ENCODE assay signal across 28 mouse cellular contexts in the genomic region with DNA sequence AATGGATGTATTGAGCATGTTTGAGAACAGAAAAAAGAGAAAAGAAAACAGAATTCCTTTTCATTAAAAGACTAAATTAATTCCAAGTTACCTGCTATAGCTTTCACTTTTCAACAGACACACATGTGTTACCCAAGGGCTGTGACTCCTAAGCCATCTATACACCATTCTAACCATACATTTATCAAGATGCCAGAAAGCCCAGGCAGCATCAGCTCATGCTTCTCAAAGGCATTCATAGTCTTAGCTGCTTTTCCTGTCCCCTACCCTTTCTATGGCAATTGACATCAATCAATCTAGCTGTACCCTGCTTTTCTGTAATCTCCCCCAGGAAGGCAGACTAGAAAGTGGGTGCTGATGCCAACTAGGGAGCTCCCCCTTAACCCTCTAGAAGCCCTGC. TPM values are rescaled to one million over a fixed set of nuclear protein-coding genes. Genes with fewer than 3 reads are reported as not detected.
DNase-seq lines count a peak whose midpoint lies in the region; ATAC-seq lines count a peak whose summit lies in the region.
"Had no signal": no experiment of that assay in that cellular context is flagged by ENCODE, and none has a peak within 500 bp of the region (broad histone marks: within the 10 kb centered on the region; RNA-seq: fewer than 3 reads in every experiment).

No protein-coding gene starts in this region.

- H3K4me3 ChIP-seq in liver, embryonic 13.5 days (replicated peaks), result no peak overlapping the region
- no peak overlapping the region for H3K4me3 ChIP-seq in liver, embryonic 15.5 days (replicated peaks)
- H3K4me3 ChIP-seq: embryonic facial prominence, embryonic 10.5 days; embryonic facial prominence, embryonic 13.5 days; erythroblast, embryonic 14.5 days; forebrain, embryonic 12.5 days; forebrain, embryonic 15.5 days; heart, adult 2 months; heart, embryonic 10.5 days; heart, embryonic 13.5 days; hindbrain, embryonic 10.5 days; hindbrain, embryonic 13.5 days had no signal

- DNase-seq in heart, adult 11 months, result peak; percentile 64
- DNase-seq in heart, postnatal 10 days, result no peak
- DNase-seq in liver, embryonic 13.5 days, result no peak
- DNase-seq in liver, result no peak
- DNase-seq in ovary, postnatal 36 days (ENCODE audit: low spot score), result no peak
- DNase-seq: adrenal gland, adult 2 months; adrenal gland, postnatal 14 days; B cell, adult 2 months; cerebellum, adult 11-12 months; cerebellum, adult 8-10 months; cerebellum, postnatal 10 days; cerebellum, postnatal 36 days; embryo, embryonic 11 days; gastrocnemius, postnatal 25 days; heart, adult 2 months had no signal

- H3K4me2 ChIP-seq in liver, embryonic 13.5 days, result no peak overlapping the region
- no peak overlapping the region for H3K4me2 ChIP-seq in liver, embryonic 15.5 days
- H3K4me2 ChIP-seq: embryonic facial prominence, embryonic 13.5 days; forebrain, embryonic 12.5 days; forebrain, embryonic 15.5 days; heart, embryonic 13.5 days; hindbrain, embryonic 13.5 days had no signal

- no peaks in the 10 kb centered on the region for H3K27me3 ChIP-seq in liver, embryonic 13.5 days
- no peaks in the 10 kb centered on the region for H3K27me3 ChIP-seq in liver, embryonic 15.5 days
- H3K27me3 ChIP-seq: CH12.LX; embryonic facial prominence, embryonic 13.5 days; forebrain, embryonic 12.5 days; forebrain, embryonic 15.5 days; heart, embryonic 13.5 days; hindbrain, embryonic 13.5 days had no signal

- no peaks in the 10 kb centered on the region for H3K9me3 ChIP-seq in liver, embryonic 13.5 days (replicated peaks)
- no peaks in the 10 kb centered on the region for H3K9me3 ChIP-seq in liver, embryonic 15.5 days (replicated peaks)
- H3K9me3 ChIP-seq: embryonic facial prominence, embryonic 10.5 days; embryonic facial prominence, embryonic 13.5 days; forebrain, embryonic 12.5 days; forebrain, embryonic 15.5 days; G1E; heart, embryonic 10.5 days; heart, embryonic 13.5 days; hindbrain, embryonic 10.5 days; hindbrain, embryonic 13.5 days had no signal

- no peak overlapping the region for H3K9ac ChIP-seq in liver, embryonic 13.5 days
- no peak overlapping the region for H3K9ac ChIP-seq in liver, embryonic 15.5 days
- H3K9ac ChIP-seq: embryonic facial prominence, embryonic 13.5 days; forebrain, embryonic 12.5 days; forebrain, embryonic 15.5 days; heart, embryonic 13.5 days; hindbrain, embryonic 13.5 days had no signal

- H3K27ac ChIP-seq in liver, embryonic 13.5 days, result peak overlapping the region; percentile 7
- H3K27ac ChIP-seq in liver, embryonic 15.5 days (replicated peaks), result no peak overlapping the region
- H3K27ac ChIP-seq: embryonic facial prominence, embryonic 10.5 days; embryonic facial prominence, embryonic 13.5 days; forebrain, embryonic 12.5 days; forebrain, embryonic 15.5 days; heart, adult 2 months; heart, embryonic 10.5 days; heart, embryonic 13.5 days; hindbrain, embryonic 10.5 days; hindbrain, embryonic 13.5 days had no signal

- ATAC-seq in liver, embryonic 13.5 days (ENCODE audit: low read depth), result peak; percentile 67; the same call in 1 of the 2 replicates
- 0 out of 2 replicates have a peak, but pooled peaks have one; percentile 52 for ATAC-seq in liver, embryonic 15.5 days (ENCODE audit: insufficient read depth)
- ATAC-seq: forebrain, embryonic 15.5 days; hindbrain, embryonic 16.5 days had no signal

- intact Hi-C loops in heart, postnatal 10 days (cut with DNase I), result no loop called here

- peaks cover 17% of the 10 kb centered on the region for H3K4me1 ChIP-seq in liver, embryonic 13.5 days (replicated peaks)
- H3K4me1 ChIP-seq in liver, embryonic 15.5 days (replicated peaks), result peaks cover 16% of the 10 kb centered on the region
- H3K4me1 ChIP-seq: embryonic facial prominence, embryonic 13.5 days had no signal

- H3K36me3 ChIP-seq in liver, embryonic 13.5 days, result no peaks in the 10 kb centered on the region
- no peaks in the 10 kb centered on the region for H3K36me3 ChIP-seq in liver, embryonic 15.5 days (replicated peaks)
- H3K36me3 ChIP-seq: embryonic facial prominence, embryonic 10.5 days; embryonic facial prominence, embryonic 13.5 days; forebrain, embryonic 12.5 days; forebrain, embryonic 15.5 days; G1E; heart, embryonic 10.5 days; heart, embryonic 13.5 days; hindbrain, embryonic 10.5 days had no signal

RNA-seq across cellular contexts. Expression of a gene that starts 34.4 kb away (rescaled TPM):
- total RNA-seq in heart, postnatal 10 days (2021), result 1 to 10 TPM; 7.2 to 9.3 TPM
- 1.2 and 1.3 TPM in 2 replicates for polyA plus RNA-seq in liver, embryonic 13.5 days (2015; fragmentation: Nextera tagmentation; extraction: Ambion mirVana)
- polyA plus RNA-seq in liver, embryonic 15.5 days (2015; fragmentation: Nextera tagmentation; extraction: Ambion mirVana), result 0.56 and 0.85 TPM in 2 replicates

RNA-seq across cellular contexts. Expression of a gene that starts 59.2 kb away (rescaled TPM):
- 1 to 10 TPM; 1.3 to 1.5 TPM for total RNA-seq in heart, postnatal 10 days (2021)
- 0.06 and 0.08 TPM in 2 replicates for polyA plus RNA-seq in liver, embryonic 13.5 days (2015; fragmentation: Nextera tagmentation; extraction: Ambion mirVana)
- 0.06 and 0.08 TPM in 2 replicates for polyA plus RNA-seq in liver, embryonic 15.5 days (2015; fragmentation: Nextera tagmentation; extraction: Ambion mirVana)
- total RNA-seq: CH12.LX, G1E had no signal
- polyA plus RNA-seq: erythroblast, embryonic 14.5 days; G1E had no signal
